Mouse (Mus musculus): ENCODE data around the gene Engase.

GRCm38 (mm10) chr11:118438665-118439414 lies 37.8 kb upstream of the Engase start:
- no peak for TF ChIP-seq CHD2 (IDR thresholded peaks at IDR 0.05; ENCODE audit: low read depth, low read length)
- no peak for TF ChIP-seq ZNF384 (IDR thresholded peaks at IDR 0.05; ENCODE audit: low read depth, low read length)
- TF ChIP-seq ZC3H11A (IDR thresholded peaks at IDR 0.05; ENCODE audit: borderline replicate concordance, low read depth, low read length) = no peak

All from ES-E14 (cell line).